Mouse (Mus musculus) heart, postnatal 0 days (tissue): ENCODE measurements around the gene Nt5m.

ENCODE experiments used
- CTCF ChIP-seq: IDR thresholded peaks from 2 replicates; pipeline ENCODE4 v1.5.1; 2016; ENCODE audit warnings: antibody characterized with exemption, control low read depth, low read depth
- EP300 ChIP-seq: IDR thresholded peaks from 2 replicates; pipeline ENCODE4 v1.6.1; 2016; ENCODE audit warnings: antibody characterized with exemption, low read depth

DNA sequence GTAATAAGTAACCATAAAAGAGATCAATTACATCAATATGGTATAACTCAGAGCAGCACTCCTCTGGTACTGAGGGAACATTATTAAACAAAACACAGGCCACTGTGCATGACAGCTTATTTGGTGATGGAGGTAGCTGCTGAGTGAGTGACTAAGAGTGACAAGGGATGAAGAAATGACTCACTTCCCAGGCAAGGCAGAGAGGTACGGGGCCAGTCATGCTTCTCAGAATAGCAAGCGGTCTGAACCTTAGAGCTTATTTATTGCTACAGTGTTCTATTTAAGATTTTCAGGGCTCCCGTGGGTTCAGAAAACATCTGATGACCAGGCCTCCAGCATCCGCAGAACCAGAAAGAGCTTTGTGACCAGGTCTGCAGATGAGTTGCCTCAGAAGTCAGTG is 74.5 kb downstream of the Nt5m start:
- TF ChIP-seq CTCF: no peak
- TF ChIP-seq EP300: no peak
